Mouse (Mus musculus) myocyte (in vitro differentiated cells): ENCODE measurements at regions not wholly inside any gene's neighbourhood (a gene's known extent, or its start where the extent isn't known, plus 50 kb on each side); places are given as distances from the start of the nearest gene placed in this dataset.

Experiments
- MYOG ChIP-seq, 3 experiments: IDR thresholded peaks; one replicate each; pipeline ENCODE4 v1.6.1; 2011; ENCODE audit warnings: control low read depth in 2 of 3, low read depth in 2 of 3, mild to moderate bottlenecking in 2 of 3; ENCODE audit not compliant: insufficient read length in 2 of 3, control insufficient read depth in 1 of 3, insufficient read depth in 1 of 3
- POLR2A ChIP-seq: IDR thresholded peaks from one replicate; pipeline ENCODE4 v1.6.1; 2011; ENCODE audit warnings: low read depth, mild to moderate bottlenecking, control low read depth, moderate library complexity; ENCODE audit not compliant: insufficient read length

GRCm38 (mm10) chr3:99812836-99813235 lies 72.4 kb upstream of the Spag17 start:
- TF ChIP-seq MYOG (IDR thresholded peaks at IDR 0.05; ENCODE audit: control insufficient read depth in 1 of 3, insufficient read depth in 1 of 3, insufficient read length in 2 of 3, low read depth in 2 of 3), result no peak
- TF ChIP-seq POLR2A, result no peak
